ENCODE assay signal across 22 mouse cellular contexts in genomic region chrX:161745296-161745695, GRCm38 (mm10). TPM values are rescaled to one million over a fixed set of nuclear protein-coding genes. Genes with fewer than 3 reads are reported as not detected.
DNase-seq lines count a peak whose midpoint lies in the region; TF ChIP-seq lines count a peak whose summit lies in the region.
"Had no signal": no experiment of that assay in that cellular context is flagged by ENCODE, and none has a peak within 500 bp of the region (broad histone marks: within the 10 kb centered on the region; RNA-seq: fewer than 3 reads in every experiment).

No protein-coding gene starts in this region.

- no peak overlapping the region for H3K4me3 ChIP-seq in gastrocnemius, adult 2 months
- H3K4me3 ChIP-seq: embryonic facial prominence, embryonic 10.5 days; heart, embryonic 15.5 days had no signal

- no peak for DNase-seq in gastrocnemius, adult 2 months
- no peak for DNase-seq in gastrocnemius, postnatal 36 days
- DNase-seq in adrenal gland, postnatal 25 days = peak; percentile 13
- DNase-seq in cerebellum, adult 11 months = peak; percentile 16
- DNase-seq in cerebellum, adult 9-11 months = peak; percentile 33
- DNase-seq in embryo, embryonic 11 days = no peak
- no peak for DNase-seq in thymus, postnatal 4 days
- no peak for DNase-seq in kidney, postnatal 4 days
- DNase-seq: forebrain, postnatal 0 days; gastrocnemius, postnatal 25 days; heart, postnatal 36 days; kidney, adult 18-20 months; lung, postnatal 4 days; midbrain, embryonic 14.5 days; right cerebral cortex, postnatal 14 days; thymus, adult 2 months had no signal

- intact Hi-C loops in gastrocnemius, adult 2 months (cut with DNase I) = no loop called here
- intact Hi-C loops in gastrocnemius, postnatal 36 days (cut with DNase I) = no loop called here

- peak overlapping the region; percentile 24 for H3K27ac ChIP-seq in gastrocnemius, adult 2 months
- H3K27ac ChIP-seq: embryonic facial prominence, embryonic 10.5 days; heart, embryonic 15.5 days; kidney, postnatal 0 days; stomach, postnatal 0 days had no signal

- TF ChIP-seq CTCF in gastrocnemius, adult 2 months (IDR thresholded peaks at IDR 0.05) = no peak

RNA-seq across cellular contexts. Expression of gene Rai2, which starts 28.4 kb away (rescaled TPM):
- 10 to 100 TPM; 20.0 to 36.3 TPM for total RNA-seq in gastrocnemius, adult 2 months (2021)
- total RNA-seq in gastrocnemius, postnatal 36 days (2021) = 10 to 100 TPM; 18.6 to 25.5 TPM
- 23.8 and 29.6 TPM in 2 replicates for total RNA-seq in adrenal gland, postnatal 25 days (2021)
- total RNA-seq: megakaryocyte-erythroid progenitor cell, adult 5-6 weeks; MEL had no signal

Comparison
In these comparisons a context has a peak if more than half of its experiments do, and no peak if none do; other contexts are left out.
1. DNase-seq: peak in adrenal gland, postnatal 25 days (single experiment), cerebellum, adult 11 months (single experiment) and cerebellum, adult 9-11 months (single experiment); none in gastrocnemius, adult 2 months (single experiment), gastrocnemius, postnatal 36 days (0 of 2), embryo, embryonic 11 days (single experiment), thymus, postnatal 4 days (single experiment) and kidney, postnatal 4 days (0 of 2).